Mouse (Mus musculus) neural tube, embryonic 11.5 days (tissue): ENCODE results near the gene Naa25. TPM values are rescaled to one million over a fixed set of nuclear protein-coding genes. Genes with fewer than 3 reads are reported as not detected.
"Not testable (repeated sequence)": the region's sequence is repeated elsewhere in the genome, so short reads cannot be mapped to it uniquely, and the experiment has no call there.

ENCODE experiments used
- ATAC-seq: fragments of 200-750 bp; cut with Nextera tagmentation; 2 replicates; pipeline ENCODE4 v1.8.0; 2017; ENCODE audit warnings: moderate number of reproducible peaks, mild to moderate bottlenecking, moderate TSS enrichment, moderate library complexity; ENCODE audit not compliant: insufficient read depth, low FRiP score, low TSS enrichment
- DNase-seq: peaks from one replicate; pipeline ENCODE4 v3.0.0-alpha.2; 2015; ENCODE audit warnings: low spot score
- H3K27ac ChIP-seq: fragments of 300-500 bp; sonication (generic); 2 replicates; pipeline ENCODE4 v1.5.1; 2014; ENCODE audit warnings: low read depth, mild to moderate bottlenecking, low read length
- H3K27me3 ChIP-seq: fragments of 300-500 bp; sonication (generic); 2 replicates; pipeline ENCODE4 v1.6.1; 2014; ENCODE audit warnings: mild to moderate bottlenecking, low read length, mixed read lengths; ENCODE audit not compliant: control insufficient read depth, insufficient read depth
- H3K36me3 ChIP-seq: fragments of 300-500 bp; sonication (generic); 2 replicates; pipeline ENCODE4 v1.6.1; 2014; ENCODE audit warnings: mild to moderate bottlenecking, low read length, moderate library complexity, mixed read lengths; ENCODE audit not compliant: control insufficient read depth, insufficient read depth
- H3K4me1 ChIP-seq: fragments of 300-500 bp; sonication (generic); 2 replicates; pipeline ENCODE4 v1.6.1; 2014; ENCODE audit warnings: low read length, mixed read lengths; ENCODE audit not compliant: control insufficient read depth, insufficient read depth
- H3K4me2 ChIP-seq: fragments of 300-500 bp; sonication (generic); 2 replicates; pipeline ENCODE4 v1.6.1; 2014; ENCODE audit warnings: low read depth, mild to moderate bottlenecking, moderate library complexity
- H3K4me3 ChIP-seq: fragments of 300-500 bp; sonication (generic); 2 replicates; pipeline ENCODE4 v1.5.1; 2014; ENCODE audit warnings: low read depth, low read length
- H3K9ac ChIP-seq: fragments of 300-500 bp; sonication (generic); 2 replicates; pipeline ENCODE4 v1.6.1; 2014; ENCODE audit warnings: mild to moderate bottlenecking, low read length
- H3K9me3 ChIP-seq: fragments of 300-500 bp; sonication (generic); 2 replicates; pipeline ENCODE4 v1.6.1; 2016; ENCODE audit warnings: low read length; ENCODE audit not compliant: control insufficient read depth
- WGBS: fragments of 180-500 bp; shearing (Covaris S2); extraction: QIAGEN DNeasy Blood & Tissue Kit; methylation state at CpG from one replicate; pipeline ENCODE4 v1.1.7; 2014; 5-methylcytosine and 5-hydroxymethylcytosine counted together
- polyA plus RNA-seq: library from polyadenylated mRNA; unstranded; fragments of >200 nt; fragmentation: Nextera tagmentation; extraction: Ambion mirVana; gene quantifications from 2 replicates; pipeline ENCODE4 v1.2.1, GENCODE M21; 2014

The Naa25 gene
- polyA plus RNA-seq, 1 experiment from 2014 or later = 57.0 TPM

GRCm38 (mm10) chr5:121376972-121377371 lies 20.8 kb upstream of the Naa25 start:
- not testable (repeated sequence) for H3K4me2 ChIP-seq, H3K27me3 ChIP-seq, ATAC-seq, H3K4me3 ChIP-seq, H3K9me3 ChIP-seq, DNase-seq, H3K4me1 ChIP-seq, H3K27ac ChIP-seq, H3K9ac ChIP-seq
- H3K36me3 ChIP-seq = peaks cover 25% of the 10 kb centered on the region
- 79% methylated on average over 5 of the region's 5 CpGs for WGBS

- DNase-seq (no peak), ATAC-seq (no peak)
- no peak overlapping the region for H3K27ac ChIP-seq
- H3K36me3 ChIP-seq = peaks cover 25% of the 10 kb centered on the region
- no peaks in the 10 kb centered on the region for H3K4me1 ChIP-seq
- no peaks in the 10 kb centered on the region for H3K9me3 ChIP-seq
- H3K4me2 ChIP-seq = no peak overlapping the region
- H3K4me3 ChIP-seq = no peak overlapping the region
- no peak overlapping the region for H3K9ac ChIP-seq
- 92% methylated on average over 13 of the region's 13 CpGs for WGBS
- H3K27me3 ChIP-seq = no peaks in the 10 kb centered on the region
These were observed 19.0 kb upstream of the Naa25 start for GRCm38 (mm10) chr5:121378678-121379256.

DNA sequence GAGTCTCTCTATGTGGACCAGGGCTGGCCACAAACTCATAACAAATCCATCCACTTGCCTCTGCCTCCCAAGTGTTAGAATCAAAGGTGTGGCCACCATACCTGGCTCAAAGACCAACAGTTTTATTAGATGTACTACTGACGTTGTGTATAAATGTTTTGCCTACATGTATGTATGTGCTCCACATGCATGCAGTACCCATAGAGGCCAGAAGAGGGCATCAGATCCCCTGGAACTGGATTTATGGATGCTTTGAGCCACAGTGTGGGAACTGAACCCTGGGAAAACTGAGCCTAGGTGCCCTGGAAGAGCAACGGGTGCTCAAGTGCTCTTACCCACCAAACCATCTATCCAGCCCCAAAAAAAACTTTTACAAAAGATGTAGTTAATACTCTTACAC lies 17.0 kb upstream of the Naa25 start:
- no peak overlapping the region for H3K4me2 ChIP-seq
- 89% methylated on average over 2 of the region's 2 CpGs for WGBS

DNA sequence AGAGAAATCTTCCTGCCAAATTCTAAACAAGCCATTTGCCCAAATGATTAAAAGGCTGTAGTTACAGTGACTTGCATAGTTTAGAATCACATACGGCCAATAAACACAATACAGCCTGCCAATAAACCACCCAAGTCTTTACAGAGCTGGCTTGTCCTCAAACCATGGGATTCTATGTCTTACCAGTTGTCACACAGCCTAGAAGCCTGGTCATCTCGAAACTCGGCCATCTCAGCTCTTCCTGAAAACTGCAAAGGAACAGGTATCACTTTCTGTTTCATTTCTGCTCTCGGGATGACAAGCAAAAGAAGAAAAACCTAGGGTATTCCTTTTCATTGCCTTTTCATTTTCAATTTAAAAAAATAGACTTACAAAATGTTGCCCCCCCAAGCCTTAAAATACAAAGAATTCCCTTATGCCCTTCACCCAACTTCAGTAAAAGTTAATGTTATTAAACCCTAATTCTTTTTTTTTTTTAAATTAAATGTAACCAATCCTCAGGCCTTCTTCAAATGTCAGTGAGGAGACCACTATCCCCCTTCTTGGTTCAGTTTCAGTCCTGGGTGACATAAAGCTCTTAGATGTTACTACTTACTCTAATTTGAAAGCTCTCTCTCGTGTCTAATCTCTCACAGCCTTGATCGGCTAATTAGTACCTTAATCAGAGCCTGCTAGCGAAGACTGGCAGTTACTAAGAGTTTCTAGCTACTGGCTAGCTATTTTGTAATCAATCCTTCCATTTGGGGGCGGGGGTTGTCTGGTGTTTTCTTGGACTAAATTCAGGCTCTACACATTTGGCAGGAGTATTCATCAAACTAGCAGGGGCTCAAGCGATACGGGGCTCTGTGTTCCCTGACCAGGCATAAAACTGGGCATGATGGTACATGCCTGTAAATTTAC lies 13.6 kb upstream of the Naa25 start:
- Histone ChIP-seq H3K4me1 (no peaks in the 10 kb centered on the region), H3K9me3 (no peaks in the 10 kb centered on the region), H3K9ac (0 out of 2 replicates have a peak overlapping the region, but pooled peaks have one; percentile 79), H3K4me2 (peak overlapping the region; percentile 56), H3K27me3 (no peaks in the 10 kb centered on the region), H3K4me3 (peak overlapping the region; percentile 69), H3K27ac (no peak overlapping the region), H3K36me3 (peaks cover 7% of the 10 kb centered on the region)
- ATAC-seq = no peak
- DNase-seq = no peak
- WGBS = 60% methylated on average over 10 of the region's 10 CpGs

More for the DNA sequence above, 17.0 kb upstream of the Naa25 start:
- Histone ChIP-seq H3K9me3 (no peaks in the 10 kb centered on the region), H3K27ac (no peak overlapping the region), H3K4me3 (no peak overlapping the region), H3K4me1 (no peaks in the 10 kb centered on the region), H3K27me3 (no peaks in the 10 kb centered on the region), H3K36me3 (peaks cover 13% of the 10 kb centered on the region), H3K9ac (no peak overlapping the region)
- DNase-seq = no peak
- ATAC-seq = no peak

- peak overlapping the region; percentile 72 for H3K27ac ChIP-seq
- H3K4me1 ChIP-seq = no peaks in the 10 kb centered on the region
- H3K9ac ChIP-seq = peak overlapping the region; percentile 79
- 3% methylated on average over 45 of the region's 47 CpGs for WGBS
- ATAC-seq (peak; percentile 70), DNase-seq (peak; percentile 70)
- H3K36me3 ChIP-seq = peaks cover 7% of the 10 kb centered on the region
- no peaks in the 10 kb centered on the region for H3K27me3 ChIP-seq
- H3K4me3 ChIP-seq = peak overlapping the region; percentile 69
- peak overlapping the region; percentile 56 for H3K4me2 ChIP-seq
- H3K9me3 ChIP-seq = no peaks in the 10 kb centered on the region
These were observed 12.8 kb upstream of the Naa25 start for GRCm38 (mm10) chr5:121384757-121385460.

GRCm38 (mm10) chr5:121385461-121386119 lies 12.1 kb upstream of the Naa25 start, which contains the start of gene Trafd1:
Gene Trafd1 (minus strand): TSS chr5:121385632.
- Histone ChIP-seq H3K4me1 (no peaks in the 10 kb centered on the region), H3K36me3 (peaks cover 7% of the 10 kb centered on the region), H3K4me3 (peak within 1 kb of the TSS; percentile 69), H3K9me3 (no peaks in the 10 kb centered on the region), H3K4me2 (peak within 1 kb of the TSS; percentile 56), H3K27ac (peak within 1 kb of the TSS; percentile 72), H3K9ac (peak within 1 kb of the TSS; percentile 79), H3K27me3 (no peaks in the 10 kb centered on the region)
- 2% methylated on average over 20 of the region's 45 CpGs for WGBS
- peak; percentile 95 for DNase-seq
- peak; percentile 97 for ATAC-seq

DNA sequence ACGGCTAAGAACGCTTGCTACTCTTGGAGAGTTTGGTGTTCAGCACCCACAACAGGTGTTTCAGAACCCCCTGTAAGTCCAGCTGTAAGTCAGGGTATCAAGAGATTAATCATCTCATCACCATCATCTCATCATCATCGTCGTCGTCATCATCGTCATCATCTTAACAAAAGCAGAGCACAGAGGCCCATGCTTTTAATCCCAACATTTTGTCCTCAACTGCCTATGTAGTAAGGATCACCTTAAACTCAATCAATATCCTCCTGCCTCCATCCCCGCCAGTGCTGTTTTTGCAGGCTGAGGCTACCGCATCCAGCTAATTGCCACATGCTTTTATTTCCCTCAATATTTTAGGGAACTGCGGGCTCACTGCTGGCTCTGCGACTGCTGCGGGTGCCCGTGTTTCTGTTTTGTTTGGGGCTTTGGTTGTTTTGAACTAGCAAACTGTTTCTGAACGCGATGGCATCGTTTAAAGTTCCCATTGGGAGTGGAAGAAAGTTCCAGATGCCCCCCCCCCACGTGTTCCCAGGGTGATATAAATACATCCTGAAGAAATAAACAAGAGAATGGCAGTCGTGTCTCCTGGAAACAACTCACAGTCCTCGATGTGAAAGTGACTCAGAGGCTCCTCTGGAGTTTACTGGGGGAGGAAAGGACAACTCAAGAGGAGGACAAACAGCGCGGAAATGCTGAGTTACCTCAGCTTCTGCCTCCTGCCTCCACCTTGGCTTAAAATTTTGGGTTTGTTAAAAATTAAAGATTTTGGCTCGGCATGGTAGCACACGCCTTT lies 11.4 kb upstream of the Naa25 start:
- WGBS = 36% methylated on average over 22 of the region's 22 CpGs

GRCm38 (mm10) chr5:121387126-121387525 lies 10.6 kb upstream of the Naa25 start:
- H3K4me2 ChIP-seq = no peak overlapping the region
- H3K27ac ChIP-seq = no peak overlapping the region
- no peaks in the 10 kb centered on the region for H3K4me1 ChIP-seq
- no peak overlapping the region for H3K4me3 ChIP-seq
- 81% methylated on average over 4 of the region's 4 CpGs for whole genome bisulfite sequencing
- no peak overlapping the region for H3K9ac ChIP-seq
- H3K27me3 ChIP-seq = no peaks in the 10 kb centered on the region
- no peaks in the 10 kb centered on the region for H3K36me3 ChIP-seq
- DNase-seq (no peak), ATAC-seq (no peak)
- H3K9me3 ChIP-seq = no peaks in the 10 kb centered on the region

More for the DNA sequence above, 11.4 kb upstream of the Naa25 start:
- Histone ChIP-seq H3K27ac (no peak overlapping the region), H3K9ac (no peak overlapping the region), H3K4me1 (no peaks in the 10 kb centered on the region), H3K36me3 (no peaks in the 10 kb centered on the region; the same call in 1 of the 2 replicates), H3K4me2 (peak overlapping the region; percentile 44), H3K4me3 (peak overlapping the region; percentile 69), H3K9me3 (no peaks in the 10 kb centered on the region), H3K27me3 (no peaks in the 10 kb centered on the region)
- DNase-seq = no peak
- ATAC-seq = no peak
